Mouse (Mus musculus): Measurements from ENCODE around the gene Rdh16f2. TPM values are rescaled to one million over a fixed set of nuclear protein-coding genes. Genes with fewer than 3 reads are reported as not detected.
"Not testable (repeated sequence)": the region's sequence is repeated elsewhere in the genome, so short reads cannot be mapped to it uniquely, and the experiment has no call there.

Gene Rdh16f2
- total RNA-seq (2021): not detected
- long read RNA-seq: 0 reads

- peak in 1 of 2 experiments; percentile 3 for DNase-seq (ENCODE audit: low spot score in 2 of 2)
Observed at GRCm38 (mm10) chr10:127866232-127866631, at the start of gene Rdh16f2. TSS of gene Rdh16f2 (plus strand) at chr10:127866474.

DNA sequence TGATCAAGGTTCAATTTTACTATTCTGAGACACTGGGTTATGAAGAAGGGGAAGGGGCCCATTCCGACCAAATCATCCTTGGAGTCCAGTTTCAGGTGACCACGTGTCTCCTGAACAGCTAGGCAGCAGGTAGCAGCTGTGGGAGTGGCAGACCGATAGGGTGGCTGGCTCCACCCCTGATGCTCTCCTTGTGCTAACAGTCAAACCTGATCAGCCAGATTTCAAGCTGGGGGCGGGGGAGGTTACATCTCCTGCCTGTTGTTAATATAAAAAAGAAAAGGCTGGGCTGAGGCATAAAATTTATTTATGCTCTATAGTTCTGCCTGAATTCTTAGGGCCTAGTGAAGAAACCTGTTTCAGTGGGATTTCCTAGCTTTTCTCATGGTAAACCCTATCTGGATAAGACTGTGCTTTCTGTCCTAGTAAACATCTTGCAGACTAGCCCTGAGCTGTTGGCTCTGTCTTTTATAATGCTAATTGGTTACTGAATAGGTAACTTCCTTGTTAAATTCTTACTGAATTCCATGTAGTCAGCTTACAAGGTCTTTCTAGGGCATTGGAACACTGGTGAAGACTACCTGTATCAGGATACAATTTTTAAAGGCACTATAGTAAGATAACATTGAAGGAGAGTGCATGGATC is 48.9 kb upstream of the Rdh16f2 start:
- not testable (repeated sequence) for DNase-seq (ENCODE audit: low spot score in 2 of 2)

DNA sequence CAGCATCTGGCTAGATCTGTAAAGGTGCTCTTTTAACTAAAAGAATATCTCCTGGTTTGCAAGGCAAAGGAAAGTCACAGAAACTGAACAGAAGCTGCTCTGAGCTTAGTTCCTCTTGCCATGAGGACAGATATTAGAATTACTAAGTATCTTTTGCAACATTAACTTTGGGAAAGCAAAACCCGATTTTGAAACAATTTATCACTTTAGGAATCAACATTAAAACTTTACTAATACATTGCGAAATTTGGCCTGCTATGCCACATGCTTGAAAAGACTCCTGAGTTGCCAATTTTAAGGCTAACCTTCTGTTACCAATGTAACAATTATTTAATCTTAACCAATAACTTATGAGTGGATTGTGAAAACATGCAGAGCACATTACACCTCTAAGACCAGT is 44.5 kb upstream of the Rdh16f2 start:
- not testable (repeated sequence) for DNase-seq (ENCODE audit: low spot score in 2 of 2)

DNA sequence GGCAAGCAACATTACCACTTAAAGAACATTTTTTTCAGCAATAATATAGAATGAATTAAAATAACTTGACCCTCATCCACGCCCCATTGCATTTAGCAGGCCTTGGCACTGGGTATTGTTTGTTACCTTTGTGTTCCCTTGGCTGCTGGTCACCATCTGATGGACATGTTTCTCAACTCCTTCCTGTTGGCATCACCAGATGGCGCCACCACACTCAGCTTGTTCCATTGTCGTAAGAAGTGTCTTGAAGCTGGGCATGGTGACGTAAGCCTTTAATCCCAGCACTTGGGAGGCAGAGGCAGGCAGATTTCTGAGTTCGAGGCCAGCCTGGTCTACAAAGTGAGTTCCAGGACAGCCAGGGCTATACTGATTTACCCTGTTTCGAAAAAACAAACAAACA is 40.9 kb upstream of the Rdh16f2 start:
- DNase-seq (ENCODE audit: low spot score in 2 of 2): peak in 1 of 2 experiments; percentile 10

DNA sequence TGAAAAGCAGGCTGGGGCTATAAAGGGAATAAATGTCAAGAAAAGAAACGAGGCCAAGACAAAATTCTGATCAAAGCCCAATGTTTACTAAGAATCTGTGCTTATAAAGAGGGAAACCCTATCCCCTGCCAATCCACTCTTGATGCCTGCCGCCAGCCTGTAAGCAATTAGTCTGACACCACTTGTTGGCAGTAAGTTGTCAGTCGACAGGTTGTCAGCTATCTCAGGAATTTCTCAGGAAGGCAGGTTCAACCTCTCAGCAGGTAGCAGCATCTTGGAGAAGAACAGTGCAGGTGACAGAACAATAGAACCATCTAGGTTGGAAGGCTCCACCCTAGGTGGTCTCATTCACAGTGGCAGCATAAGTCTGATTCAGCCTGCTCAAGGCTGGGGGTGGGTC is 37.2 kb upstream of the Rdh16f2 start:
- DNase-seq (ENCODE audit: low spot score in 2 of 2): no peak

- DNase-seq (ENCODE audit: low spot score in 2 of 2): not testable (repeated sequence)
Observed at GRCm38 (mm10) chr10:127834186-127834585, 32.1 kb upstream of the Rdh16f2 start.

DNA sequence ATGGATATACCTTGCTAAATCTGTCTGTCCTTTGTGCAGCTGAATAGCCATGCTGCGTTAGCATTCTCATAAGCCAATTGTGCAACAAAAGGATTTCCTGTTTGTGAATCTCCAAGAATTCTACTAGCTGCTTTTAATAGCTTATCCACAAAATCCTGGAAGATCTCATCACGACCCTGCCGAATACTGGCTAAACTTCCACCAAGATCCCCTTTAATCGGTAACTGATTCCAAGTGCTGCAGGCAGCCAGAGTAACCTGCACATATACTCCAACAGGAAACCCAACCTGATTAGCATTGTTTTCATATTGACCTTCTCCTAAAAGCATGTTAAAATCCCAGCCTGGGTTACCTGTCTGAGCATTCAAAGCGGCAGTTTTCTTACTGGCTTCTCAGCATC is 31.0 kb upstream of the Rdh16f2 start:
- DNase-seq (ENCODE audit: low spot score in 2 of 2): no peak

GRCm38 (mm10) chr10:127837793-127838192 is 28.5 kb upstream of the Rdh16f2 start:
- DNase-seq (ENCODE audit: low spot score in 2 of 2): not testable (repeated sequence)

- DNase-seq (ENCODE audit: low spot score in 2 of 2): peak in 1 of 2 experiments; percentile 8
Observed at GRCm38 (mm10) chr10:127838539-127838938, 27.7 kb upstream of the Rdh16f2 start.

- no peak for DNase-seq (ENCODE audit: low spot score in 2 of 2)
Observed at GRCm38 (mm10) chr10:127840776-127841175, 25.5 kb upstream of the Rdh16f2 start.

GRCm38 (mm10) chr10:127845945-127846344 is 20.3 kb upstream of the Rdh16f2 start:
- not testable (repeated sequence) for DNase-seq (ENCODE audit: low spot score in 2 of 2)

- no peak for DNase-seq (ENCODE audit: low spot score in 2 of 2)
Observed at GRCm38 (mm10) chr10:127848089-127848488, 18.2 kb upstream of the Rdh16f2 start.

DNA sequence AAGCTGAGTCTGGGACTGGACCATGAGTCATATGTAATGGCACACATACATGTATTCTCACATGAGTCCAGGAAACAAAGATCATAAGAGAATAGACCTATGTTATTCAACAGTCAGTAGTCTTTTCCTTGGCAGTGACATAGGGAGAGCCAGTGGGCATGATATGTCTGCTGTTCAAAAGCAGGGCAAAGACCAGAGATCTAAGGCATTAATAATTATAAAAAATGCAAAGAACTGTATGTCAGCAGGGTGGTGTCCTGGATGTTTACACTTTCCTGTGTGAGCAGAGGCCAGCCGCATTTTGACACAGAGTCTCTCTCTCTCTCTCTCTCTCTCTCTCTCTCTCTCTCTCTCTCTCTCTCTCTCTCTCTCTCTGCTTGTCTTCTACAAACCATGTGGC is 16.6 kb upstream of the Rdh16f2 start, which contains the start of gene Rdh19:
Rdh19 (plus strand) TSS at position 301 of the 400 bp plus-strand sequence.
- DNase-seq (ENCODE audit: low spot score in 2 of 2): no peak

GRCm38 (mm10) chr10:127856376-127856775 is 9.9 kb upstream of the Rdh16f2 start:
- DNase-seq (ENCODE audit: low spot score in 2 of 2): peak; percentile 13 to 55

DNA sequence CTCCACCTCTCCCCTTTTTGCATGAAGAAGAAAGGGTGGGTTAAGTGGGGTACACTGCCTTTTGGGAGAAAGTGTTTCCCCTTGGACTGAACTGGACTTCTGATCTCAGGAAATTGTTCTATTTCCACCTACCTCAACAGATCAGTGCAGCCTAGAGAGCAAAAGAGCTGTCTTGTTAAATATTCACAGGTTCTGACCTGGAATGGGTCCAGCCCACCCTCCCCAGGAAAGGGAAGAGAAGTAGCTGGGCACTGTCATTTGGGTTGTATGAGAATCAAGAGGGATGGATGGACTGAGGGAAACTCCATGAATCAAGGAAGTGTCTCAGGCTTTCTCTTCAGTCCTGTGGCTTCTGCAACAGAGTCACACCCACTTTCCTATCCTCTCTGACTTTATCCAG is 1.3 kb upstream of the Rdh16f2 start:
- no peak for DNase-seq (ENCODE audit: low spot score in 2 of 2)

DNA sequence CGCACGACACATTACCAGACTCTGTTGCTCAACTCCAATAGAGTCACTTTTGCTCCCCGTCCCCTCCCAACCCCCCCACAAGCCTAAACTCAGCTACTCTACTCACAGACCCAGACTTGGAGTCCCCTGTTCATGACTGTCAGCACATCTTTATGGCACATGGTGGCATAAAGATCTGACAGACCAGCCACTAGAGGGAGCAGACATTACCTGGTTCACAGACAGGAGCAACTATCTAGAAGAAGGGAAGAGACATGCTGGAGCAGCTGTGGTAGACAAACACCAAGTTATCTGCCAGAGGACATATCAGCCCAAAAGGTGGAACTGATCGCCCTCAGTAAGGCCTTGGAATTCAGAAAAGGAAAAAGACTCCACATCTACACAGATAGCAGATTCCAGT is 6.2 kb downstream of the Rdh16f2 start:
- peak in 1 of 2 experiments; percentile 36 for DNase-seq (ENCODE audit: low spot score in 2 of 2)

GRCm38 (mm10) chr10:127877681-127878080 is 11.4 kb downstream of the Rdh16f2 start:
- no peak for DNase-seq (ENCODE audit: low spot score in 2 of 2)

DNA sequence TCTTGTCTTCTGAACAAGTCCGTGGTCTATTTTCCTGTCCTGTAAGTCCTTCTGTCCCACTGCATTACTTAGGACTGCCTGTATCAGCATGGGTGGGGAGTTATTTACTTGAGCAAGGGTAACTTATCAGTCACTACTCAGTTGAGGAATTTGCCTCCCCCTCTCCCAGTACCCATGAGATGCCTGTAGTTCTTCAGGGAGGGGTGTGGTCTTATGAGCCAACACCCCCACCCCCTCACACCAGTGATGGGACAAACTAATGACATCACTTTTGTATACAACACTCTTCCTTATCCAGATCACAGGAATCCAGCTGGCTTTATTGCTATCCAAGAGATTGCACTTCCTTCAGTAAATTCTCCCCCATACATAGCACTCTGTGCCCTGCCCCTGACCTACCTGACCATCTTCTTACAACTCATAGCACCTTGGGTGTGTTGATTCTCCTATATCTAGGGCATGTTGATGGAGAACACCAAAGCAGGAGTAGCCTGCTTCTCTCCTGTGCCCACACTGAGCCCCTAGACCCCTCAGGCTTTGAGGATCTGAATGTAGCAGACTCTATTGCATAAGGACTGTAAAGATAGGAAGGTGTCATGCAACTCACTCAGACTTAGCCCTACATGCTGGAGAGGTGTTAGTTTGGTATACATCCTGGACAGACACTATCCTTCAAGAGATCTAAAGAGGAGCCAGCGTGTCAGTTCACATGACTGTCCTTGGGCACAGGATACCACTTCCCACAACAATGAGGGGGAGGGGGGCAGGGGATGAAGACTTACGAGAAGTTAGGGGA is 12.2 kb downstream of the Rdh16f2 start:
- DNase-seq (ENCODE audit: low spot score in 2 of 2): no peak

- DNase-seq (ENCODE audit: low spot score in 2 of 2): peak in 1 of 2 experiments; percentile 10
Observed at GRCm38 (mm10) chr10:127879155-127879688, 12.9 kb downstream of the Rdh16f2 start.

- DNase-seq (ENCODE audit: low spot score in 2 of 2): no peak
Observed at GRCm38 (mm10) chr10:127881041-127881440, 14.8 kb downstream of the Rdh16f2 start.

GRCm38 (mm10) chr10:127886551-127886950 is 20.3 kb downstream of the Rdh16f2 start:
- no peak for DNase-seq (ENCODE audit: low spot score in 2 of 2)

DNA sequence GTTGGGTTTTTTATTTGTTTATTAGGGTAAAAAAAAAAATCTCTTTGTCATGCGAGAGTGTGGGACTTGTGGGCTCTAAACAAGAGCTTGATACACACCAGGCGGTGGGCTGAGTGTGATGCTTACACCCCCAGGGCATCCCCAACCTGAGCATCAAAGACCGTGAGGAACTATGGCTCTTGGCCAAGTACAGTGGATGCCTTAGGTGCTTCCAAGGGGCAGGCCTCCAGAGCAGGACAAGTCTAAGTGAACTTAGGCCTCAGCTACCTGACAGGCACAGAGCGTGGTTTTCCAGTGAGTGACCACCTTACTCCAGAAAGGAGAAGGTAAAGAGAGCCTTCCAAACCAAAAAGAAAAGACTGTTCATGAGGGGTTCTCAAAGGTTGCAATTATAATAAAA is 20.7 kb downstream of the Rdh16f2 start:
- no peak for DNase-seq (ENCODE audit: low spot score in 2 of 2)
